Mouse (Mus musculus): ENCODE measurements around the gene Ubtd1.
A peak's percentile ranks its signal among the peaks of the same experiment; 100 is the strongest.

Ubtd1 gene

GRCm38 (mm10) chr19:41995483-41995882, 13.9 kb downstream of the Ubtd1 start:
- no peak for DNase-seq

GRCm38 (mm10) chr19:41997090-41997489, 15.5 kb downstream of the Ubtd1 start:
- no peak for DNase-seq

- no peak for DNase-seq
Measured at GRCm38 (mm10) chr19:41998770-41999548, 17.4 kb downstream of the Ubtd1 start.

- no peak for DNase-seq
Measured at GRCm38 (mm10) chr19:41999688-42000283, 18.2 kb downstream of the Ubtd1 start.

GRCm38 (mm10) chr19:42000446-42000958, 18.9 kb downstream of the Ubtd1 start:
- peak; percentile 39 for DNase-seq

GRCm38 (mm10) chr19:42001253-42001980, 19.9 kb downstream of the Ubtd1 start:
- DNase-seq = no peak

GRCm38 (mm10) chr19:42004258-42004657, 22.7 kb downstream of the Ubtd1 start:
- DNase-seq = no peak

- no peak for DNase-seq
Measured at GRCm38 (mm10) chr19:42005616-42006015, 24.1 kb downstream of the Ubtd1 start.

- DNase-seq = no peak
Measured at GRCm38 (mm10) chr19:42006568-42006967, 25.0 kb downstream of the Ubtd1 start.

- DNase-seq = no peak
Measured at GRCm38 (mm10) chr19:42008586-42008985, 27.0 kb downstream of the Ubtd1 start.

- no peak for DNase-seq
Measured at GRCm38 (mm10) chr19:42009067-42009466, 27.5 kb downstream of the Ubtd1 start.

GRCm38 (mm10) chr19:42010436-42010835, 28.9 kb downstream of the Ubtd1 start:
- DNase-seq = no peak

- no peak for DNase-seq
Measured at GRCm38 (mm10) chr19:42011123-42011522, 29.6 kb downstream of the Ubtd1 start.

- no peak for DNase-seq
Measured at GRCm38 (mm10) chr19:42014231-42014825, 32.8 kb downstream of the Ubtd1 start.

GRCm38 (mm10) chr19:42015001-42015400, 33.4 kb downstream of the Ubtd1 start:
- DNase-seq = no peak

- DNase-seq = no peak
Measured at GRCm38 (mm10) chr19:42016251-42016650, 34.7 kb downstream of the Ubtd1 start.

- DNase-seq = no peak
Measured at GRCm38 (mm10) chr19:42016840-42017239, 35.3 kb downstream of the Ubtd1 start.

GRCm38 (mm10) chr19:42017399-42018247, 36.1 kb downstream of the Ubtd1 start:
- no peak for DNase-seq

- peak; percentile 47 for DNase-seq
Measured at GRCm38 (mm10) chr19:42019011-42019522, 37.5 kb downstream of the Ubtd1 start.

GRCm38 (mm10) chr19:42021681-42022541, 40.3 kb downstream of the Ubtd1 start:
- no peak for DNase-seq

GRCm38 (mm10) chr19:42022542-42022848, 40.9 kb downstream of the Ubtd1 start:
- DNase-seq = no peak
